Mouse (Mus musculus): ENCODE data around the gene Cntnap5b.

DNA sequence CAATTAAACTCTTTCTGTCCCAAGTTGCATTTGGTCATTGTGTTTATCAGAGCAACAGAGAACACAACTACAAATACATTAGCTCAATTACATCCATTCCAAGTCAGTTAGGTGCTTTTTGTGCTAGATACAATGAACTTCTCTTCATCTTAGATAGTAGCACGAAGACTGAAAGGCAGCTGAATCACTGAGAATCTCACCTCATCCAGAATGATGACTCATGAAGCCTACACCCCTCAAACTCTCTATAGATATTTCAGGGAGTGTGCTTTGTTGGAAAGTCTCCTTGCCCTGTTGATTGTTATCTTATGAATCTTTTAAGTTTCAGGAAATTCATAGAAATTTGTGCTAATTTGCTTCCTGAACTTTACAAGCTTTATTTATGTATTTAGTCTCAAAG lies 695.0 kb downstream of the Cntnap5b start:
- no peak for TF ChIP-seq CTCF (IDR thresholded peaks at IDR 0.05; ENCODE audit: low read depth, low read length)
- TF ChIP-seq POLR2A (IDR thresholded peaks at IDR 0.05; ENCODE audit: borderline replicate concordance, low read depth, low read length): no peak
